Mouse (Mus musculus) G1E-ER4 (cell line): ENCODE data around the gene Mmp2. TPM values are rescaled to one million over a fixed set of nuclear protein-coding genes. Genes with fewer than 3 reads are reported as not detected.

Source experiments
- GATA1 ChIP-seq: IDR thresholded peaks from one replicate; pipeline ENCODE4 v1.8.0; 2012; ENCODE audit warnings: low read length, inconsistent platforms
- polyA plus RNA-seq: library from polyadenylated mRNA; stranded (reverse); fragments of >175 nt; gene quantifications from 2 replicates; pipeline ENCODE4 v1.2.3, GENCODE M21; 2012

Gene Mmp2
- polyA plus RNA-seq, 1 experiment, result not detected

DNA sequence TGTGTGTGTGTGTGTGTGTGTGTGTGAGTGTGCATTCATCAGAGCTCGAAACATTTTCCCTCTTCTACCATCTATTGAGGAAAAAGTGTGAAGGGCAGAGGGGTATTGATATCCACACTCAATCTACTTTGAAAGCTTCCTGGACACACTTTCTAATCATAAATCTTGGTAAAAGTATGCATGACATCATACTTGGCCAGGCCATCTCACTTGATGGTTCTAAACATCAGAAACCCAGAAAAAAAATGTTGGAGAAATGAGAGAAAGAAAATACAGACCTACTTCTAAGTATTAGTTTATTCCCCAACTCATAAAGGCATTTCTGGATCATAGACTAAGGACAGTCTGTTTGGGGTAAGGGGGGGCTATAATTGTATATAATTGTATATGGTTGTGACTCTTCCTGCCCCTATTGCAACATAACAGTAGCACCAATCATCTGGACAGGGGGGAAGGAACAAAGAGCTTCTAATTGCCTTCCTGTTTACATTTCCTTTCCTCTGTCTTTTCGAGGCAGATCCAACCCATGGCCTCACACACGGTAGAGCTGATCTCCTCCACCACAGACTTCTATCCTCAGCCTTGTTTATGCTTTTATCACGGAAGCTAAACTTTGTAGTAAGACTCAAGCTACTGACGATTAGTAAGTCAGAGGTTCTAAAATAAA, 7.1 kb downstream of the Mmp2 start:
- no peak for TF ChIP-seq GATA1

DNA sequence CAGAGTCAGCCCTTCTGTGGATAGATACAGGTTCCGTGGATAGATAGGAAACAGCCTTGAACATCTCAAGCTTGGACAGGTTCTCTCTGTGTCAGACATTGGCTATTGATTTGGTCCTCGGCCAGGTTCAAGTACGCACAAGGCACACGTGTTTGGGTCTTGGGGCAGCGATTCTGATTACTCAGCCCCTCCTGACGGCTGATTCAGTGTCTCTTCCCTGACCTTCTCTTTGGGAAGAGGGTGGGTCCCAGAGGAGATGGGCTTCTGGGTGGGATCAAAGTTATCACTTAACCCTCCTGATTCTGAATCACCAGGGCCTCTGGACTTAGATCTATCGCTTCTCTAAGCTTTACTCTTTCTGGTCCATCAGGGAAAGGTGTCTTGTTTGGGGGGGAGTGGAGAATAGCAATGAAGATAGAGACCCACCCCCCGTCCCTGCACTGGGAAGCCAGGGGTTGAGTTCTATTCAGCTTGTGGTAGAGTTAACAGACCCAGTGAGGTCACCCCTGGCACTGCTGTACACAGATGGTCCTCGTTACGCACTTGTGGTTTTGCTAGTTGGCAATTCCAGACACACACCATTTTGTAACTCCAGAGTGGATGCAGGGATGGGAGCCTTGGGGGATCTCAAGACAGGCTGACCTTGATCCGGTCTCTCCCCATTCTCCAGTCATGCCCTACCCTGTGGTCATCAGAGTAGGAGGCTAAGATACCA, 7.9 kb downstream of the Mmp2 start:
- no peak for TF ChIP-seq GATA1

DNA sequence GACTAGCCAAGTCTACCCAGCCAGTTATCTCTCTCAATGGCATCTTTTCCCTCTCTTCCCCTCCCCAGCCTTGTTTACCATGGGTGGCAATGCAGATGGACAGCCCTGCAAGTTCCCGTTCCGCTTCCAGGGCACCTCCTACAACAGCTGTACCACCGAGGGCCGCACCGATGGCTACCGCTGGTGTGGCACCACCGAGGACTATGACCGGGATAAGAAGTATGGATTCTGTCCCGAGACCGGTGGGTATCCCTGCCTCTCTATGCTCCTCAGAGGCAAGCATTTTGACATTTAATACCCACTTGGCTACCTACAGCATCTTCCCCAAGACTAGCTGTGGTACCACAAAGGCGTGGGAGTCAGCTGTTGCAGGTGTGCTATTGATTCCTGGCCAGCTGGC, 8.8 kb downstream of the Mmp2 start:
- TF ChIP-seq GATA1, result no peak

DNA sequence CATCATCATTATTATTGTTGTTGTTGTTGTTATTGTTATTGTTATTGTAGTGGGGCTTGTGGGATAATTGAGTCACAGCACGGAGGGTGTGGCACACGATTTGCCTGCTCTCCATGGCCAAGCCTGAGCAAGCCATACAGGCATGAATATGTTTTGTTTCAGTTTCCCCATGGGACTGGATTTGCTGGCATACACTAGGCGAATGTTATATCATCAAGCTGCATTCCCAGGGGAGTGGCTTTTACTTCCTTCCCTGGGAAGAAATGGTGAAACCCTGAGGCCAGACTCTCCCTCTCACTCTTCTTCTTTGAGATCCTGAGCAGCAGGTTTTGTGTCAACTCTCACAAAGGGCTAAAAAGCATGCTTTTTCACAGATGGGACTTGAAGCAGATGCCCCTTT, 11.5 kb downstream of the Mmp2 start:
- TF ChIP-seq GATA1, result no peak

DNA sequence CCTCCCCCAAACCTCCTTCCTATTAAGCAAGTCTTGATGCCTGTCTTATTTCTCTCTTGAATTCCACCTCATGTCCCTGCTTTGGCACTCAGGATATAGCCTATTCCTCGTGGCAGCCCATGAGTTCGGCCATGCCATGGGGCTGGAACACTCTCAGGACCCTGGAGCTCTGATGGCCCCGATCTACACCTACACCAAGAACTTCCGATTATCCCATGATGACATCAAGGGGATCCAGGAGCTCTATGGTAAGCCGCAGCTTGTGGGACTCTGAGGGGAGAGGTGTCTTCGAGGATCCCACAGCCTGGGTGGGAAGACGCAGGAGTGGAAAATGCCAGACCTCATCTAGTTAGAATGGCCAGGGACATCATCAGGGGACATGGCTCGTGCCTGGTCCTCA, 12.1 kb downstream of the Mmp2 start:
- no peak for TF ChIP-seq GATA1

DNA sequence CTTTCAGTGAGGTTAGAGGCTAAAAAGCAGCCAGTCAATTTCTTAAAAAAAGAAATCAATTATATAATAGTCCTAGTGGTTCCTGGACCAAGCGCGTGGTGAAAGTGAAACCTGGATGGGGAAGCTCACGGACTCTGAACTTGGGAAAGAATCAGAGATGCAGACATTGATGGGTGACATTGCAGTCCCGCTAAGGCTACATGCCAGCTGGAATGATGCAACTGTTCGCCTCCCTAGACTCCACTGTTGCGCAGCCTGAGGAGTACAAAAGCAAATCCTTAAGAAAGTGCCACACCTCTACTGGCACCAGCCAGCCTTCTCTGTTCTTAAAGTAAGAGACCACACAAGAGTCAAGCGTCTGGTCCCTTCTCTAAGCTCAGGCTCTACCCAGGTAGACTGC, 12.8 kb downstream of the Mmp2 start:
- TF ChIP-seq GATA1, result no peak

DNA sequence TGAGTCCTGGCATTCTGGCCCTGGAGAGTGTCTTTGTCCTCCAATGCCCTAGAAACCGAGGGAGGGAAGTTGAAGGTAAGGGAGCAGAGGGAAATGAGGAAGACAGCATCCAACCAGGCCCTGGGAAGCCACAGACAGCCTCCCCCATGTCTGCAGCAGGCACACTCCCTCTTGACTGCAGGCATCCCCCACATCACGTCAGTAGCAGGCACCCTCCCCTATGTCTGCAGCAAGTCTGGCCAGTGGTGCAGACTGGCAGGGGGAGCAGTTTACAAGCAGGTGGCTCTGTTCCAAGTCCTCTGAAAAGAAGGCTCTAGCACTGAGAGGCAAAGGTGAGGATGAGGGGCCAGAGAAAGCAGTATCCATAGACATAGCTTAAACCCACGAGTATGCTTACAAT, 19.6 kb downstream of the Mmp2 start:
- no peak for TF ChIP-seq GATA1

DNA sequence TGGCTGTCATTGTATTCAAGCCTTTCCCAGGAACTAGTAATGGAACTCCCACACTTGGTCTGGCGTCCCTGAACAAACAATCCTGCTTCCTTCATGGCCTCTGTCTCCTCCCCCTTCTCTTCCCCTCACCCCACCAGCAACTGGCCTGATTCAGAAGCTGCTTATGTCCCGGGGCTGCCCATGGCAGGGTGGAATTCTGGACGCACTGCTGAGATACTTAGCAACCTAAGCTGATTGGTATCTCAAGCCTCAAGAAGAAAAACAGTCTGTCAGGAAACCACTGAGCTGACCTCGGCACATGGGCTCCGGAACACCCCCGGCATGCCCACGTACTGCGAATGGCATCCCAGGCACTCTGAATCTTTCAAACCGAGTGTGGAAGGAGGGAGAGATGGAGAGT, 20.2 kb downstream of the Mmp2 start:
- TF ChIP-seq GATA1, result no peak

DNA sequence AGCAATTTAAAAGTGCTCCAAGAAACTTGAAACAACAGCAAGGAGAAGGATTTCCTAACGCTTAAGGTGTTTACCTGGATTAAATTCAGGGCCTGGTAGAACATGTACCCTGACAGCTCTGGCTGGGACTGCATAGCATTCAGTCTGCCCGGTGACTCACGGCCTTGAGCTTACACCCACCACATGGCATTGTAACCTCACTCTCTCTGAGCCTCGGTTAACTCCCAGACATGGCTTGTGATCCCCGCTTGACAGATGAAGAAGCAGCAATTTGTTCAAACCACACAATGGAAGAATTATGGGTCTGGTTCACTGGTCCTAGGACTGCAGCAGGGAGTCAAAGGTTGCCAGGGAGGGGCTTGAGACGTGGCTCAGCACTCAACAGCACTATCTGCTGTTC, 22.2 kb downstream of the Mmp2 start:
- no peak for TF ChIP-seq GATA1

DNA sequence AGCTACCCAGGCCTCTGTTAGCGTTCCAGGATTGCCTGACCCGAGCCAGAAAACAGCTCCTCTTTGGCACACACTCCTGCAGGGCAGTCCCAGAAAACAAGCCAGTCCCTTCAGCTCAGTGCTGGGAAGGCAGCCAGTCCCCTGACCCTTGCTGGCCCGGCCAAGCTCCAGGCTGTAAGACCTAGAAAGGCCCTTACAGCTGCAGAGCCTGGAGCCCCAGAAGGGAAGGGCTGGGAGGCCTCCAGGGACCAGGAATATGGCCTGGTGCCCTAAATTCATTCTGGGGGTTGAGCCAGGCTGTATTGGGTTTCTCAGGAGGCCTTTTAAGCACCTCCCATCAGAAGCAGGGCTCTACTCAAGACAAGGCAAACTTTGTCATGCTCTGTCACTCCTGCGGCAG, 23.1 kb downstream of the Mmp2 start:
- TF ChIP-seq GATA1, result no peak

DNA sequence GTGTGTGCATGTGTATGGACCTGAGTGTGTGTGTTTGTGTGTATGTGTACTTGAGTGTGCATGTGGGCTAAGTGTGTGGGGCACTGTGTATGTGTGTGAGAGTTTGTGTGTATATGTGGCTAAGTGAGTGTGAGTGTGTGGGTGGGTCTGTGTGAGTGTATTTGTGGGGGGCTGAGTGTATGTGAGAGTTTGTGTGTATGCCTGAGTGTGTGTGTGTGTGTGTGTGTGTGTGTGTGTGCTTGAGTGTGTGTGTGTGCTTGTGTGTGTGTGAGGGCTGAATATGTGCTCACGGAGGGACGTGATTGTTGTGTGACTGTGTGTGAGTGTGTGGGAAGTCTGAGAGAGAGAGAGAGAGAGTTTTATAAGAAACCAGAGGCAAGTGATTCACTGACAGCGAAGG, 24.3 kb downstream of the Mmp2 start:
- TF ChIP-seq GATA1, result no peak

DNA sequence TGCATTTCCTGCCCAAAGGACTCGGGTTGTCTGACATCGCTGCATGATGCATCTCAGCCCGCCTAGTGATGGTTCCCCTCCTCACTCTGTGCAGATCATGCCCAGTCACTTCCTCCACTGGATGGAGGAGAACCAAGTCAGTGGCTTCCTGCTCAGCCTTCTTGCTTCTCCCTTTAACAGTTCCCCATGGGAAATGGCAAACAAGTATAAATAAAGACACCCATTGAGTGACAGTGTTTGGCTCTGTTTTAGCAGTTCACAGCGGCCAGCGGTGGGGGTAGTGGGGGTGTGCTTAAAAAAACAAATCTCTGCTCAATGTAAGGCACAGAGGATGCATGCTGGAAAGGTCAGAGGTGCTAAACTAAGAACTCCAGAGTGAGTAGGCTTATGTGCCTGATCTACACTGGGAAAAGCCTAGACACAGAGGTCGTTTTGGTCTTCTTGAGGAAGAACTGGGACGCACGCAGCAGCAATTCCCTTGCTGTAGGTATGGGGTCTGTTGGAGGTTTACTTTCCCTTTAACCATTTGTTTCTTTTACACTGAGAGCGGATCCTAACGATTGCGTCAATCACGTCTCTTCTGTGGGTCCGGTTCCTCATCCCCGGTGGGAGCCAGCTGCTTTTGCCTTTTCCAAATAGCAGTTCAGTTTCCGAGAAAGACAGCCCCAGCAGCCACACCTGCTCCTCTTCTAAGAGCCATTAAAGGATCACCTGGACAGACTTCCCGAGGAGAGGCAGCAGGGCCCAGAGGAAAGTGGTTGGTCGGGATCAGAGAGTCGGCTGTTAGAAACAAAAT, 26.3 kb downstream of the Mmp2 start:
- no peak for TF ChIP-seq GATA1

DNA sequence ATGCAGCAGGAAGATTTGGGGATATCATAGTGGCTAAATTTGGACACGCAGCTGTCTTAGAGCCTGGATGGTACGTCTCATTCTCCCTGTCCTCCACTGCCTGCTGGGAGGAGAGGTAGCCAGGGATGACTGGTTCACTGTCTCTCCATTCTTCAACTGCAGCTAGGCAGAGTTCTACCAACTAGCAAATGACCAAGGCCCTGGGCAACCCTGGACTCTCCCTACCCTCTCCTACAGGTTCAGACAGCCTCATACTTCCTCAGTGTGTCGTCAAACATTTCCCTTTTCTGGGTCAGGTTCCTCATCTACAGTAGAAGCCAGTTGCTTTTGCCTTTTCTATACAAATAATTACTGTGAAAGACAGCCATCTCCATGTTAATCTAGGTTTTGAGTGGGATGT, 27.6 kb downstream of the Mmp2 start:
- TF ChIP-seq GATA1, result no peak

DNA sequence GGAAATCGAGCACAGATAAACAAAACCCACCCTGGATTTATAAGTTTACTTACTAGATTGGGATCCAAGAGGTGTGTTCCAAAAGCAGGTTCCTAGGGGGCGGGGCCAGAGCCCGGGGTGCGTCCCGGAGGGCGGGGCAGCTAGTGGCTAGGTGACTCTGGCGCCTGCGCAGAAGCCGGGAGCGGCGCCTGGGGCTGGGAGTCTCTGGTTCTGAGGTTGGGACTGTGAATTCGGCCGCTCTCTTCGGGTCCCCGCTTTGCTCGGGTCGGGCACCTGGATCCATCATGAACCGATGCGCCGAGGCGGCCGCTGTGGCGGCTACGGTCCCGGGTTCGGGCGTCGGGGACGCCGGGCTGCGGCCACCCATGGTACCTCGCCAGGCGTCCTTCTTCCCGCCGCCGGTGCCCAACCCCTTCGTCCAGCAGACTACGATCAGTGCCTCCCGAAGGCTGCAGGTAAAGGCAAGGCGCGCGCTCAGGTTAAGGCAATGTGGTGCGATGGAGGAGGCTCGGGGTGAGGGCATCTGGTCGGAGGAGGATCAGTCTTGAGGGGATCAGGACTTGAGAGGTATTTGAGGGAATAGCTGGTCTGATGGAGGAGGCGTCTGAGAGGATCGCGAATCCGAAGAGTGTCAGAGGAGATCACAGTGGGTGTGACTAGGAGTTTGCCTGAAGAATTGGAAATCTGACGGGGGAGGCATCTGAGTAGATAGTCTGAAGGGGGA, 28.2 kb downstream of the Mmp2 start, which contains the start of gene Lpcat2:
TSS of gene Lpcat2 (plus strand) at position 169 of the 724 bp plus-strand sequence.
- TF ChIP-seq GATA1, result no peak

DNA sequence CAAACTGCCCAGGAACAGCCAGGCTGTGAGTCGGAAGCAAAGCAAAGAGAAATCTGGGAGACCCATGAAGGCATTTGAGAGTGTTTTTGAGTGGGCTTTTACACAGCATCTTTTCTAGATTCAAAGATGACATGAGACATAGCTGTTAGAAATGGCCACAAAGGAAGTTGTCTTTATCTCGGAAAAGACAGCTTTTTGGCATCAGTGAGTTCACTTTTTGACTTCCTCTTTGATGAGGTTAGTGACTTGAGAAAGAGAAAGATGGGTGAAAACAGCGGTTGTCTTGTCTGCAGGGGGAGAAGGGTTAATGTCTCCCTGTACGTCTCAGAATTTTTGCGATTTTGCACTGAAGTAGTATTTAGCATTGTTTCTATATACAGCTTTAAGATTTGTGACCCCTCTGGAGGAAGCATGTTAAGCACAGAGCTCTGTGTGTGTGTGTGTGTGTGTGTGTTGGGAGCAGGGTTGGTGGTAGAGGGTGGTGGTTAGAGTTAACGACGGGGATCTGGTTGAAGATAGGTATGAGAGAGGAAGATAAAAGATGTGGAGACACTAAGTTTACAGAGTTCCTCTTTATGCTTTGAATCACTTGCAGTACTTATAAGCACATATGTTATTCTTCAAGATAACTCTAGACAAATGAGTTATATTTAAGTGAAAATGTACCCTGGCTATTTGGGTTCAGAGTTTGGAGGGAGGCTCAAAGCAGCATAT, 29.3 kb downstream of the Mmp2 start:
- no peak for TF ChIP-seq GATA1

DNA sequence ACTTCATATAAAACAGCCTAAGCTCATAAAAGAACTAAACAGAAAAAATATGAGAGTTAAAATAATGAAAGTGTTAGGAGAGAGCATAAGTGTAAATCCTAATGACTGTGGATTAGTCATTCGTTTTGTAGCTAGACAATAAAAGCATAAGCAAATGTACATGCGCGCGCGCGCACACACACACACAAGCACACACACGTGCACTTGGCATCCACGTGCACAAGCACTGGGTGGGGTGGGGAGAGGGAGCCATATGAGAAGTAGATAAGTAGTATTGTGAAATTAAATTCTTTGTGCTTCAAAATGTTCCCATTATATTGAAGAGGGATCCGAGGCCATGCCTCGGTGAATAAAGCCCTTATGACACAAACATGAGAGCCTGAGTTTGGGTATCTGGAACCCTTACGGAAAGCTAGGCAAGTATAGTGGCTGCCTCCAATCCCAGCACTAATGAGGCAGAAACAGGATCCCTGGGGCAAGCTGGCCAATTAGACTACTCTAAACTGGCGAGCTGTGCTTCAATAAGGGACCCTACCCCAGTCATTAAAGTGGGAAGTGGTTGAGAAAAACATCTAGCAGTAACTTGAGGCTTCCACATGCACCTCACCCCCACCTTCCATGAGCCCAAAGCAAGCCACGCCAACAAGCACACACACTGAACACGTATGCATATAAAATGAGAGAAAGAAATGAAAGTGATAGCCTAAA, 31.5 kb downstream of the Mmp2 start:
- TF ChIP-seq GATA1, result no peak
